Mouse (Mus musculus): ENCODE measurements around the gene Lat2.

GRCm38 (mm10) chr5:134637820-134638367 is 23.1 kb upstream of the Lat2 start:
- TF ChIP-seq POLR2A (IDR thresholded peaks at IDR 0.05; ENCODE audit: insufficient read depth, low read depth, low read length), result no peak
- TF ChIP-seq CTCF (IDR thresholded peaks at IDR 0.05; ENCODE audit: insufficient read depth, low read depth, low read length), result no peak
